Mouse (Mus musculus): ENCODE data around the gene Slc38a1. TPM values are rescaled to one million over a fixed set of nuclear protein-coding genes. Genes with fewer than 3 reads are reported as not detected.

Slc38a1 gene
- polyA plus RNA-seq, 1 experiment from 2014 or later = 93.0 TPM

- Histone ChIP-seq H3K9ac (no peak overlapping the region), H3K36me3 (peaks cover 53% of the 10 kb centered on the region), H3K4me2 (no peak overlapping the region), H3K4me1 (replicated peaks) (peaks cover 27% of the 10 kb centered on the region), H3K27ac (ENCODE audit: poor library complexity, severe bottlenecking) (no peak overlapping the region), H3K27me3 (replicated peaks) (no peaks in the 10 kb centered on the region), H3K9me3 (replicated peaks) (no peaks in the 10 kb centered on the region), H3K4me3 (no peak overlapping the region)
- WGBS = 94% methylated on average over 5 of the region's 5 CpGs
- ATAC-seq (ENCODE audit: insufficient number of reproducible peaks, low FRiP score) = no peak
These were observed 35.3 kb downstream of the Slc38a1 start for GRCm38 (mm10) chr15:96607422-96607821.

GRCm38 (mm10) chr15:96604282-96604681 is 38.4 kb downstream of the Slc38a1 start:
- Histone ChIP-seq H3K4me1 (replicated peaks) (peaks cover 43% of the 10 kb centered on the region), H3K4me2 (no peak overlapping the region)
- 53% methylated on average over 10 of the region's 10 CpGs for WGBS

GRCm38 (mm10) chr15:96602043-96602442 is 40.7 kb downstream of the Slc38a1 start:
- H3K4me2 ChIP-seq = peak overlapping the region; percentile 11; the same call in 1 of the 2 replicates

More at GRCm38 (mm10) chr15:96604282-96604681, 38.4 kb downstream of the Slc38a1 start:
- no peaks in the 10 kb centered on the region for H3K27me3 ChIP-seq (replicated peaks)
- H3K27ac ChIP-seq (ENCODE audit: poor library complexity, severe bottlenecking) = peak overlapping the region; percentile 5; the same call in 1 of the 2 replicates
- no peaks in the 10 kb centered on the region for H3K9me3 ChIP-seq (replicated peaks)
- peaks cover 38% of the 10 kb centered on the region for H3K36me3 ChIP-seq
- no peak overlapping the region for H3K9ac ChIP-seq
- 0 out of 2 replicates have a peak, but pooled peaks have one; percentile 45 for ATAC-seq (ENCODE audit: insufficient number of reproducible peaks, low FRiP score)
- H3K4me3 ChIP-seq = no peak overlapping the region

GRCm38 (mm10) chr15:96599852-96600781 is 42.6 kb downstream of the Slc38a1 start:
- 88% methylated on average over 21 of the region's 21 CpGs for WGBS
- Histone ChIP-seq H3K27me3 (replicated peaks) (no peaks in the 10 kb centered on the region), H3K4me3 (no peak overlapping the region), H3K9me3 (replicated peaks) (no peaks in the 10 kb centered on the region), H3K9ac (no peak overlapping the region), H3K4me1 (replicated peaks) (peaks cover 66% of the 10 kb centered on the region), H3K27ac (ENCODE audit: poor library complexity, severe bottlenecking) (no peak overlapping the region), H3K4me2 (no peak overlapping the region), H3K36me3 (peaks cover 19% of the 10 kb centered on the region)
- ATAC-seq (ENCODE audit: insufficient number of reproducible peaks, low FRiP score) = no peak

More at GRCm38 (mm10) chr15:96602043-96602442, 40.7 kb downstream of the Slc38a1 start:
- Histone ChIP-seq H3K4me1 (replicated peaks) (peaks cover 63% of the 10 kb centered on the region), H3K4me3 (no peak overlapping the region), H3K27me3 (replicated peaks) (no peaks in the 10 kb centered on the region), H3K9ac (no peak overlapping the region), H3K36me3 (peaks cover 33% of the 10 kb centered on the region), H3K27ac (ENCODE audit: poor library complexity, severe bottlenecking) (peak overlapping the region; percentile 64), H3K9me3 (replicated peaks) (no peaks in the 10 kb centered on the region)
- 63% methylated on average over 16 of the region's 16 CpGs for WGBS
- ATAC-seq (ENCODE audit: insufficient number of reproducible peaks, low FRiP score) = no peak

- peaks cover 64% of the 10 kb centered on the region for H3K4me1 ChIP-seq (replicated peaks)
- no peak overlapping the region for H3K4me2 ChIP-seq
- no peaks in the 10 kb centered on the region for H3K9me3 ChIP-seq (replicated peaks)
- H3K9ac ChIP-seq = no peak overlapping the region
- ATAC-seq (ENCODE audit: insufficient number of reproducible peaks, low FRiP score) = no peak
- 59% methylated on average over 11 of the region's 11 CpGs for WGBS
- peak overlapping the region; percentile 28; the same call in 1 of the 2 replicates for H3K27ac ChIP-seq (ENCODE audit: poor library complexity, severe bottlenecking)
- H3K4me3 ChIP-seq = no peak overlapping the region
- peaks cover 19% of the 10 kb centered on the region for H3K36me3 ChIP-seq
- no peaks in the 10 kb centered on the region for H3K27me3 ChIP-seq (replicated peaks)
These were observed 43.7 kb downstream of the Slc38a1 start for GRCm38 (mm10) chr15:96598888-96599578.

- Histone ChIP-seq H3K4me3 (no peak overlapping the region), H3K27ac (ENCODE audit: poor library complexity, severe bottlenecking) (no peak overlapping the region), H3K4me2 (no peak overlapping the region), H3K36me3 (peaks cover 22% of the 10 kb centered on the region), H3K4me1 (replicated peaks) (peaks cover 56% of the 10 kb centered on the region), H3K27me3 (replicated peaks) (no peaks in the 10 kb centered on the region), H3K9ac (no peak overlapping the region), H3K9me3 (replicated peaks) (no peaks in the 10 kb centered on the region)
- 89% methylated on average over 9 of the region's 9 CpGs for WGBS
- ATAC-seq (ENCODE audit: insufficient number of reproducible peaks, low FRiP score) = no peak
These were observed 45.6 kb downstream of the Slc38a1 start for GRCm38 (mm10) chr15:96597116-96597515.

- H3K36me3 ChIP-seq = peaks cover 30% of the 10 kb centered on the region
- H3K4me3 ChIP-seq = no peak overlapping the region
- no peak for ATAC-seq (ENCODE audit: insufficient number of reproducible peaks, low FRiP score)
- peaks cover 43% of the 10 kb centered on the region for H3K4me1 ChIP-seq (replicated peaks)
- WGBS = 90% methylated on average over 7 of the region's 7 CpGs
- no peak overlapping the region for H3K27ac ChIP-seq (ENCODE audit: poor library complexity, severe bottlenecking)
- no peaks in the 10 kb centered on the region for H3K27me3 ChIP-seq (replicated peaks)
- no peak overlapping the region for H3K4me2 ChIP-seq
- H3K9ac ChIP-seq = no peak overlapping the region
- H3K9me3 ChIP-seq (replicated peaks) = no peaks in the 10 kb centered on the region
These were observed 48.4 kb downstream of the Slc38a1 start for GRCm38 (mm10) chr15:96594316-96594715.

- ATAC-seq (ENCODE audit: insufficient number of reproducible peaks, low FRiP score) = no peak
- no peaks in the 10 kb centered on the region for H3K9me3 ChIP-seq (replicated peaks)
- no peak overlapping the region for H3K27ac ChIP-seq (ENCODE audit: poor library complexity, severe bottlenecking)
- no peaks in the 10 kb centered on the region for H3K27me3 ChIP-seq (replicated peaks)
- H3K9ac ChIP-seq = no peak overlapping the region
- 84% methylated on average over 7 of the region's 7 CpGs for WGBS
- H3K4me2 ChIP-seq = no peak overlapping the region
- no peak overlapping the region for H3K4me3 ChIP-seq
- peaks cover 38% of the 10 kb centered on the region for H3K4me1 ChIP-seq (replicated peaks)
- peaks cover 34% of the 10 kb centered on the region for H3K36me3 ChIP-seq
These were observed 48.8 kb downstream of the Slc38a1 start for GRCm38 (mm10) chr15:96593866-96594265.

- Histone ChIP-seq H3K4me2 (no peak overlapping the region), H3K27ac (ENCODE audit: poor library complexity, severe bottlenecking) (no peak overlapping the region), H3K9me3 (replicated peaks) (no peaks in the 10 kb centered on the region), H3K27me3 (replicated peaks) (no peaks in the 10 kb centered on the region), H3K4me3 (no peak overlapping the region), H3K9ac (no peak overlapping the region), H3K4me1 (replicated peaks) (peaks cover 34% of the 10 kb centered on the region), H3K36me3 (peaks cover 39% of the 10 kb centered on the region)
- no peak for ATAC-seq (ENCODE audit: insufficient number of reproducible peaks, low FRiP score)
- WGBS = 75% methylated on average over 6 of the region's 6 CpGs
These were observed 49.3 kb downstream of the Slc38a1 start for GRCm38 (mm10) chr15:96593457-96593856.

GRCm38 (mm10) chr15:96592976-96593375 is 49.7 kb downstream of the Slc38a1 start:
- WGBS = 85% methylated on average over 13 of the region's 13 CpGs
- ATAC-seq (ENCODE audit: insufficient number of reproducible peaks, low FRiP score) = no peak
- Histone ChIP-seq H3K9me3 (replicated peaks) (no peaks in the 10 kb centered on the region), H3K27me3 (replicated peaks) (no peaks in the 10 kb centered on the region), H3K27ac (ENCODE audit: poor library complexity, severe bottlenecking) (no peak overlapping the region), H3K9ac (no peak overlapping the region), H3K4me2 (no peak overlapping the region), H3K36me3 (peaks cover 41% of the 10 kb centered on the region), H3K4me1 (replicated peaks) (peaks cover 30% of the 10 kb centered on the region), H3K4me3 (no peak overlapping the region)

GRCm38 (mm10) chr15:96591876-96592417 is 50.8 kb downstream of the Slc38a1 start:
- Histone ChIP-seq H3K4me2 (no peak overlapping the region), H3K27me3 (replicated peaks) (no peaks in the 10 kb centered on the region), H3K36me3 (peaks cover 51% of the 10 kb centered on the region), H3K4me3 (no peak overlapping the region), H3K9me3 (replicated peaks) (no peaks in the 10 kb centered on the region), H3K27ac (ENCODE audit: poor library complexity, severe bottlenecking) (no peak overlapping the region), H3K4me1 (replicated peaks) (peaks cover 23% of the 10 kb centered on the region), H3K9ac (no peak overlapping the region)
- ATAC-seq (ENCODE audit: insufficient number of reproducible peaks, low FRiP score) = no peak
- WGBS = 82% methylated on average over 10 of the region's 10 CpGs
